Mouse (Mus musculus): ENCODE results near the gene 1700029F12Rik.

GRCm38 (mm10) chr13:97063431-97063830, 29.3 kb upstream of the 1700029F12Rik start:
- no peak for TF ChIP-seq CEBPB (IDR thresholded peaks at IDR 0.05; ENCODE audit: low read depth)
- TF ChIP-seq CTCF (IDR thresholded peaks at IDR 0.05; ENCODE audit: control insufficient read depth, insufficient read depth, insufficient read length): no peak
- no peak for TF ChIP-seq USF1 (IDR thresholded peaks at IDR 0.05; ENCODE audit: low read depth)
- TF ChIP-seq MYOD1 (IDR thresholded peaks at IDR 0.05; ENCODE audit: control insufficient read depth, insufficient read length, low read depth): no peak
- no peak for TF ChIP-seq MAX (IDR thresholded peaks at IDR 0.05)
- no peak for TF ChIP-seq FOSL1 (IDR thresholded peaks at IDR 0.05; ENCODE audit: insufficient read depth, low read length, poor library complexity, severe bottlenecking)
